Mouse (Mus musculus): Measurements from ENCODE around the gene Sbk2. TPM values are rescaled to one million over a fixed set of nuclear protein-coding genes. Genes with fewer than 3 reads are reported as not detected.

Gene Sbk2
- total and polyA plus RNA-seq, 3 experiments = 0.10 to 0.30 TPM; not detected in 1

- in situ Hi-C loops (cut with MboI; ENCODE audit: low pct_ligation_motif_present, low pct_unique_long_range_greater_than_20kb, low sequenced_read_pairs) = no loop called here
- Histone ChIP-seq H3K9me3 (replicated peaks; ENCODE audit: low read length) (peaks cover 20% of the 10 kb centered on the region), H3K4me2 (ENCODE audit: insufficient read depth, low read depth, poor library complexity, severe bottlenecking) (no peak overlapping the region), H3K27me3 (replicated peaks) (peaks cover under 1% of the 10 kb centered on the region), H3K4me1 (ENCODE audit: control insufficient read depth in 1 of 2, insufficient read depth in 2 of 2) (peaks cover 0 to 13% of the 10 kb centered on the region in 2 experiments; a peak in 2 of 4 replicates), H3K9ac (ENCODE audit: insufficient read depth, low read depth) (no peak overlapping the region), H3K79me2 (replicated peaks; ENCODE audit: control insufficient read depth, extremely low read depth, insufficient read depth, poor library complexity, severe bottlenecking) (no peaks in the 10 kb centered on the region), H3K27ac (ENCODE audit: insufficient read depth, low read depth) (no peak overlapping the region), H3K36me3 (replicated peaks in 1 of 2; ENCODE audit: control insufficient read depth in 1 of 2, insufficient read depth in 1 of 2, low read length in 1 of 2) (peaks cover 11 to 23% of the 10 kb centered on the region in 2 experiments), H3K4me3 (replicated peaks in 1 of 3; ENCODE audit: low read depth in 2 of 3, low read length in 2 of 3, poor library complexity in 1 of 3) (no peak overlapping the region)
- no peak for TF ChIP-seq NRF1 (IDR thresholded peaks at IDR 0.05; ENCODE audit: low read depth, low read length)
- TF ChIP-seq E2F4 (IDR thresholded peaks at IDR 0.05; ENCODE audit: insufficient replicate concordance, low read depth, low read length) = no peak
- no peak for DNase-seq (ENCODE audit: extremely low read depth)
- dilution Hi-C loops (cut with MboI; ENCODE audit: extremely low pct_ligation_motif_present, extremely low pct_unique_long_range_greater_than_20kb, low sequenced_read_pairs) = no loop called here
Measured at GRCm38 (mm10) chr7:4993999-4994788, 30.0 kb upstream of the Sbk2 start.

GRCm38 (mm10) chr7:4993347-4993998 is 29.3 kb upstream of the Sbk2 start:
- DNase-seq (ENCODE audit: extremely low read depth) = no peak
- Histone ChIP-seq H3K27ac (ENCODE audit: insufficient read depth, low read depth) (no peak overlapping the region), H3K4me3 (replicated peaks in 1 of 3; ENCODE audit: low read depth in 2 of 3, low read length in 2 of 3, poor library complexity in 1 of 3) (no peak overlapping the region), H3K4me1 (ENCODE audit: control insufficient read depth in 1 of 2, insufficient read depth in 2 of 2) (peaks cover 0 to 13% of the 10 kb centered on the region in 2 experiments; a peak in 2 of 4 replicates), H3K36me3 (replicated peaks in 1 of 2; ENCODE audit: control insufficient read depth in 1 of 2, insufficient read depth in 1 of 2, low read length in 1 of 2) (peaks cover 11 to 23% of the 10 kb centered on the region in 2 experiments), H3K79me2 (replicated peaks; ENCODE audit: control insufficient read depth, extremely low read depth, insufficient read depth, poor library complexity, severe bottlenecking) (no peaks in the 10 kb centered on the region), H3K27me3 (replicated peaks) (peaks cover 8% of the 10 kb centered on the region), H3K9ac (ENCODE audit: insufficient read depth, low read depth) (no peak overlapping the region), H3K9me3 (replicated peaks; ENCODE audit: low read length) (peaks cover 20% of the 10 kb centered on the region), H3K4me2 (ENCODE audit: insufficient read depth, low read depth, poor library complexity, severe bottlenecking) (no peak overlapping the region)
- TF ChIP-seq ZNF384 (IDR thresholded peaks at IDR 0.05; ENCODE audit: low read depth, low read length) (no peak), RCOR1 (conservative IDR thresholded peaks at IDR 0.05; ENCODE audit: low read depth, low read length) (no peak), HCFC1 (IDR thresholded peaks at IDR 0.05; ENCODE audit: low read depth, low read length) (no peak), SMC3 (IDR thresholded peaks at IDR 0.05; ENCODE audit: low read depth, low read length) (no peak), MAFK (IDR thresholded peaks at IDR 0.05; ENCODE audit: insufficient replicate concordance, low read length) (no peak), JUND (conservative IDR thresholded peaks at IDR 0.05; ENCODE audit: low read depth, low read length) (no peak), ELF1 (IDR thresholded peaks at IDR 0.05; ENCODE audit: low read depth, low read length) (no peak), MAZ (IDR thresholded peaks at IDR 0.05; ENCODE audit: low read depth, low read length) (no peak), ZMIZ1 (IDR thresholded peaks at IDR 0.05; ENCODE audit: low read depth, low read length) (no peak), CHD1 (IDR thresholded peaks at IDR 0.05; ENCODE audit: low read depth, low read length) (no peak), ZC3H11A (IDR thresholded peaks at IDR 0.05; ENCODE audit: low read depth, low read length) (no peak), IRF4 (IDR thresholded peaks at IDR 0.05; ENCODE audit: low read depth, low read length) (no peak), ZKSCAN1 (IDR thresholded peaks at IDR 0.05; ENCODE audit: borderline replicate concordance, low read depth, low read length) (no peak), RAD21 (IDR thresholded peaks at IDR 0.05; ENCODE audit: low read depth, low read length) (no peak), EP300 (IDR thresholded peaks at IDR 0.05; ENCODE audit: low read length) (no peak), MXI1 (IDR thresholded peaks at IDR 0.05; ENCODE audit: low read depth, low read length) (no peak)
- dilution Hi-C loops (cut with MboI; ENCODE audit: extremely low pct_ligation_motif_present, extremely low pct_unique_long_range_greater_than_20kb, low sequenced_read_pairs) = no loop called here
- in situ Hi-C loops (cut with MboI; ENCODE audit: low pct_ligation_motif_present, low pct_unique_long_range_greater_than_20kb, low sequenced_read_pairs) = no loop called here
